Mouse (Mus musculus) liver, adult 2 months (tissue): ENCODE data around the gene Als2cr12. TPM values are rescaled to one million over a fixed set of nuclear protein-coding genes. Genes with fewer than 3 reads are reported as not detected.

Source experiments
- DNase-seq: peaks from one replicate; pipeline ENCODE4 v3.0.0-alpha.2; 2011; ENCODE audit warnings: low read depth, low spot score; ENCODE audit errors: extremely low read depth
- H3K27ac ChIP-seq: fragments of 200-500 bp; replicated peaks from 2 replicates; pipeline ENCODE4 v1.5.1; 2012; ENCODE audit warnings: low read depth, mild to moderate bottlenecking, control low read depth, inconsistent platforms, low read length; ENCODE audit not compliant: insufficient read depth
- H3K27me3 ChIP-seq: fragments of 200-500 bp; 2 replicates; pipeline ENCODE4 v1.6.1; 2012; ENCODE audit warnings: mild to moderate bottlenecking, moderate library complexity, low read length, inconsistent platforms; ENCODE audit not compliant: control insufficient read depth, insufficient read depth
- H3K36me3 ChIP-seq: fragments of 200-500 bp; 2 replicates; pipeline ENCODE4 v1.6.1; 2012; ENCODE audit warnings: low read length, inconsistent platforms; ENCODE audit not compliant: control insufficient read depth, insufficient read depth
- H3K4me1 ChIP-seq: fragments of 200-500 bp; 2 replicates; pipeline ENCODE4 v1.6.1; 2011; ENCODE audit warnings: low read length; ENCODE audit not compliant: control insufficient read depth, insufficient read depth
- H3K4me3 ChIP-seq: fragments of 200-500 bp; 2 replicates; pipeline ENCODE4 v1.5.1; 2011; ENCODE audit warnings: low read depth, mild to moderate bottlenecking, control low read depth, low read length, moderate library complexity; ENCODE audit not compliant: insufficient read depth
- H3K79me2 ChIP-seq: fragments of 200-500 bp; 2 replicates; pipeline ENCODE4 v1.6.1; 2012; ENCODE audit warnings: inconsistent platforms, mild to moderate bottlenecking, low read length, moderate library complexity; ENCODE audit not compliant: control insufficient read depth, insufficient read depth
- H3K9ac ChIP-seq: fragments of 200-500 bp; 2 replicates; pipeline ENCODE4 v1.6.1; 2012; ENCODE audit warnings: low read depth, mild to moderate bottlenecking, control low read depth, inconsistent platforms, low read length
- CTCF ChIP-seq: fragments of 200-500 bp; IDR thresholded peaks from 2 replicates; pipeline ENCODE4 v1.5.1; 2011; ENCODE audit warnings: low read depth, low read length, control low read depth
- POLR2A ChIP-seq: fragments of 200-500 bp; IDR thresholded peaks from 2 replicates; pipeline ENCODE4 v1.6.1; 2011; ENCODE audit warnings: low read length, control low read depth; ENCODE audit not compliant: insufficient read depth; ENCODE audit errors: extremely low read depth
- WGBS: fragments of 180-500 bp; shearing (Covaris S2); methylation state at CpG from one replicate; pipeline ENCODE4 v1.1.7; 2018; 5-methylcytosine and 5-hydroxymethylcytosine counted together
- polyA plus RNA-seq: library from polyadenylated mRNA; depleted of rRNA; stranded (reverse); fragments of >200 nt; gene quantifications from 2 replicates; pipeline ENCODE4 v1.2.3, GENCODE M21; 2012
- total RNA-seq: library from RNA; depleted of rRNA; stranded (reverse); fragments of >200 nt; gene quantifications from 2 replicates; pipeline ENCODE4 v1.2.3, GENCODE M21; 2014

Gene Als2cr12
- total and polyA plus RNA-seq, 2 experiments = 0.74 TPM; not detected in 1

DNA sequence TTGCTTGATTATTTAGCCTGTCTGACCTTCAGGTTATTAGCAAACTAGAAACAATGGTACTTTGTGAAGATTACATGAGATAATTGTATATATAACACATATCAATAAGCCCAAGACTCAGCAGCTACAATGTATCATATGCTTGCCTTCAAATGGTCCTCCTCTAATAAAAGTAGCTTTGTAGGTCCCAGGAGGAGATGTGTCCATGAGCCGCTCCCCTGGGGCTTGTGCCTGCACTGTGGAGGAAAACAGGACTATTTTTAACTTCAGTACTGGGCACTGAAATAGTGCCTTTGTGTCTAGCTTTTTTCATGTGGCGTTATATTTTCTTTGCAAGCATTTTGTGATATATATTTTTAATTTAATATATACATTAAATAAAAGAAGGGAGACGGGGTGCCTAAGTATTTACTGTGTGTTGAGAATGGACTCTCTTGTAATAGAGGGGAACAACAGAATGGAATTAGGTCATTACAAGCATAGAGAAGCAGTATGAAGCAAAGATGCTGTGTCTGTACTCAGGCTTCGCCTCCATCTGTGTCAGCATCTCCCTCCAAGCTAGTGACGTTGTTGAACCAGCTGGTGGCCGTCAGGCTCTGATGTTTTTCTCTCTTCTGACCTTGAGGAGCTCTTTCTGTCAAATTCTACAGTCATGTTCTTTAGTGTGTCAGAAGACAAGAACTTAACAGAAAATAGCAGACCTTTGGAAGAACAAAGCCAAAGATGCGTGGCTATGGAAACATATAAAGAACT lies 73.6 kb downstream of the Als2cr12 start:
- Histone ChIP-seq H3K36me3 (no peaks in the 10 kb centered on the region), H3K4me1 (peaks cover 6% of the 10 kb centered on the region; the same call in 1 of the 2 replicates), H3K27me3 (no peaks in the 10 kb centered on the region), H3K27ac (no peak overlapping the region), H3K9ac (no peak overlapping the region), H3K79me2 (no peaks in the 10 kb centered on the region), H3K4me3 (no peak overlapping the region)
- DNase-seq = no peak
- WGBS = 84% methylated on average over 7 of the region's 7 CpGs
- TF ChIP-seq POLR2A (no peak), CTCF (no peak)

DNA sequence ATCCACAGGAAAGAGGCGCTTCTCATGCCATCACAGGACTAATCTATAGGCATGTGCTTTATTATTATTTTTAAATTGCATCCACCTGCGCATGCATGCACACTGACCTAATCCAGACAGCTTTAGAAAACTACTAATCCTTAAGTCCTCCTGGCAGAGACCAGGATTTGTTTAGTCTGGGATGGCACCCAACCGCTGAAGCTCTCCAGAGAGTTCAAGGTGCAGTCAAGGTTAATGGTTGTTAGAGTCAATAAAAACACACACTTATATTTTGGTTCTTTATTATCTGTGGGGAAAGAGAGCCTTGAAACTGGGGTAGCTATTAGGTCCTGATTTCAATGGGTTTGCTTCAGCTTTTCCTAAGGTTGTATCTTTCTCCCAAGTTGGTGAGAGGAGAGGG lies 74.5 kb downstream of the Als2cr12 start:
- Histone ChIP-seq H3K27me3 (no peaks in the 10 kb centered on the region), H3K4me1 (peaks cover 6% of the 10 kb centered on the region; the same call in 1 of the 2 replicates), H3K9ac (no peak overlapping the region), H3K4me3 (no peak overlapping the region), H3K36me3 (no peaks in the 10 kb centered on the region), H3K79me2 (no peaks in the 10 kb centered on the region), H3K27ac (no peak overlapping the region)
- 54% methylated on average over 3 of the region's 3 CpGs for WGBS
- DNase-seq = peak; percentile 67
- TF ChIP-seq CTCF (no peak), POLR2A (no peak)

DNA sequence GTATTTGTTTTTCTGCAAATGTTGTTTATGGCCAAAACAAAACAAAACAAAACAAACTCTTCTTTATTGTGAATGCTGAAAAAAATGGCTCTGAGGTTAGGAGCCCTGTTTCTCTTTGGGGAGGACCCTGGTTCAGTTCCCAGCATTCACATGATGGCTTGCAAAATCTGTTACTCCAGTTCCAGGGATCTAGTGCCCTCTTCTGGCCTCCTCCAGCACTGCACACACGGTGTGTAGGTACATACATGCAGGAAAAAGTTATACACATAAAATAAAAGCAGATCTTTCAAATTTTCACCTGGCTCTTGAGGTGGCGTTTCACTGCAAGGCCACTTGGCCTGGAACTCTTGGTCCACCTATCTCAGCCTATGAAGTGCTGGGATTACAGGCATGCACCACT lies 77.0 kb downstream of the Als2cr12 start:
- no peaks in the 10 kb centered on the region for H3K79me2 ChIP-seq
- 83% methylated on average over 2 of the region's 2 CpGs for WGBS

DNA sequence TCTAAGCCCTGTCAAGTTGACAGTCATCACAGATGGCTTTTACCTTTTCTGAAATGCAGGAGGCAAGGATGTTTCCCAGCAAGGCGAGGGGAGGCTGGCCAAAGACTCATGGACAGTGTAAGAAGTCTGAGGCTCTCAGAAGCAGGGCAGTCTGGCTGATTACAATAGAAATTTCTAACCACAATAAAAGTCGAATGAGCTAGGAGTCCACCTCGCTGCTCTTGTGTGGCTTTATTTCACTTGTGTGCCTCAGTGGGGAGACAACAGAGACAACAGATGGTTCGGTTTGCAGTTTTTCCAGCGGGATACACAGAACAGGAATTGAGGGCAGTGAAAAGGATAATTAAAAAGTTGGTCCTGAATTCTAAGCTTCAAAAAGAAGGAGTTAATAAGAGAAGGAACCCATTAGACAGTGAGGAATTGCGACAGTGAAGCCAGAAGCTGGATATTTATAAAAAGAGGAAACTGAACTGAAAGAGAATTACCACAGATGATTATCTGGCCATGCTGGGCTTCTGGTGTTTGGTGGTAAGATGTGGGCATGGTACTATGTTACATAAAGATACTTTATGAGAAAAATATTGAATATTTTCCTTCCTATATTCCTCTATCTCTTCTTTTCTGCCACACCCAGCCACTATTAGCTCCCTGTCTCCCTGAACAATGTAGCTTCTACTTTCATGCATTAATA lies 77.7 kb downstream of the Als2cr12 start:
- TF ChIP-seq CTCF (no peak), POLR2A (no peak)
- Histone ChIP-seq H3K4me1 (peaks cover 16% of the 10 kb centered on the region), H3K36me3 (no peaks in the 10 kb centered on the region), H3K9ac (no peak overlapping the region), H3K27ac (no peak overlapping the region), H3K79me2 (no peaks in the 10 kb centered on the region), H3K4me3 (no peak overlapping the region), H3K27me3 (no peaks in the 10 kb centered on the region)
- 81% methylated on average over 6 of the region's 6 CpGs for WGBS
- no peak for DNase-seq

More for the DNA sequence above, 77.0 kb downstream of the Als2cr12 start:
- Histone ChIP-seq H3K36me3 (no peaks in the 10 kb centered on the region), H3K4me3 (no peak overlapping the region), H3K27me3 (no peaks in the 10 kb centered on the region), H3K4me1 (peaks cover 16% of the 10 kb centered on the region), H3K27ac (no peak overlapping the region), H3K9ac (no peak overlapping the region)
- no peak for DNase-seq
- peak; percentile 11; the same call in 1 of the 2 replicates for TF ChIP-seq CTCF
- TF ChIP-seq POLR2A = no peak

DNA sequence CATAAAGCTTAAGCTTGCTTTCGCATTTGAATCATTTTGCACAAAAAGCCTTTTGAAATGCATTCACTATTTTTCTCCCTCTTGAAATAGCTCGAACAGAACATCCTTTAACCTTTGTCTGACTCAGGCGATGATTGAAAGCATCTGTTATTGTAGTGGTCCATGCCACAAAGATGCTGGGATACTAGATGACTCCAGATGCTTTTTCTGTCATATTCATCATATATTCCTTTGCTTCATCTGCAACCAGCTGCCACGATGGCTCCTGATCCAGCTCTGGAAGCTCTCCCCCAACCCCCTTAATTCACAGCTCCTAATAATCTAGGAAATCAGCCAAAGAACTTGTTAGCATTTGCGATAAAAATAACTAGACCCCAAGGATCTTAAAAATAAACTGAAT lies 78.7 kb downstream of the Als2cr12 start:
- 87% methylated on average over 5 of the region's 5 CpGs for WGBS
- Histone ChIP-seq H3K9ac (no peak overlapping the region), H3K79me2 (no peaks in the 10 kb centered on the region), H3K36me3 (no peaks in the 10 kb centered on the region), H3K4me3 (no peak overlapping the region), H3K27me3 (no peaks in the 10 kb centered on the region), H3K4me1 (peaks cover 16% of the 10 kb centered on the region), H3K27ac (no peak overlapping the region)
- TF ChIP-seq CTCF (no peak), POLR2A (no peak)
- no peak for DNase-seq
